Mouse (Mus musculus) cerebellum, adult 11 months (tissue): ENCODE results near the gene Lrp6.

Source experiments
- DNase-seq: peaks from one replicate; pipeline ENCODE4 v3.0.0; 2022

The Lrp6 gene

DNA sequence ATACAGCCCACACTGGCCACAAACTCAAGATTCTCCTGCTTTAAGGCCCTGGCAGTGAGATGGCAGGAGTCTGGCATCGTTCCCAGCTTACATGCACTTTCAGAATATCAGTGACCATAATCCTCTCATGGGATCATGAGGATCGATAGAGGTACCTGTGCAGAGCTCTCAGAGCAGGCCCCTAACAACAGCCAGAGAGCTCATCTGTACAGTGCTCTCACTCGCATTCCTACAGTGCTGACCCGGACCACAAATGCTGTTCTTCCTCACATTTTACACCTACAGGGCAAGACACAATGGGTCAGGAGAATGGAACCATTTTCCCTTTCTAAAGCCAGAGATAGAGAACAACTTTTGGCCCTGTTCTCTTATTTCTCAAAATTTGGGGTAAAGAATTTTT is 77.6 kb downstream of the Lrp6 start:
- DNase-seq: no peak

GRCm38 (mm10) chr6:134486318-134486717 is 80.4 kb downstream of the Lrp6 start:
- DNase-seq: no peak

DNA sequence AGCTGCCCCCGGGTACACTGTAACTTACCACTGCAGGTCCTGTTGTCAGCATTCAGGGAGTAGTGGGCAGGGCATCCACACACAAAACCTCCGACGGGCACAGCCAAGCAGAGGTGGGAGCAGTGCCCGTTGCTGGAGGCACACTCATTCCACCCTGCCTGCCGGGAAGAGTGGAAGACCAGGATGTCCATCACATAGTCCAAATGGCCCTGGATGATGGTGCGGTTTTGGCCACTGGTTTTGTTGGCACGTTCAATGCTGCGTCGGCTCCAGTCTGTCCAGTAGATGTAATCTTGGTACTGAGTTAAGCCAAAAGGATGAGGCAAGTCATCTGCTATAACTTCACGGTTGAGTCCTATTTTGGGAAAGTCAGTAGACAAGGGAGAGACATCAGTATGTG is 87.3 kb downstream of the Lrp6 start:
- DNase-seq: no peak

- no peak for DNase-seq
Observed at GRCm38 (mm10) chr6:134473143-134473561, 93.6 kb downstream of the Lrp6 start.

DNA sequence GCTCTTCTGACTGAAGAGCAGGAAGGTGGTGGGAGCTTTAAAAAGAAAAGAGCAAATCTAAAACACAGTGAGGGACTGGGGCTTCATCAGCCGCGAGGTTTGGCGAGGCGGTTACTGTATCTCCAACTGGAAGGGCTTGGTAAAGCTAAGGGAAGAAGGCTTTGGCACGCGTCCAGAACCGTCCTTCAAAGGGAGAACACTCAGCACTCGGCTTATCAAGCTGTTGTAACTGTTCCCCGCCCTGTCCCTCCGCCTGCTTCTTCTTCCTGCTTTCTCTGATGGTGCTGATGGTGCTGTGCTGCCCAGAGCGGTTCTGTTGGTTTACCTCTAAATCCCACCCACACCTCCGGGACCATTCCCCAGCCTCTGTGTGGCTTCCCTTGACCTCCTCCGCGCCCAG is 95.9 kb downstream of the Lrp6 start:
- DNase-seq: no peak

DNA sequence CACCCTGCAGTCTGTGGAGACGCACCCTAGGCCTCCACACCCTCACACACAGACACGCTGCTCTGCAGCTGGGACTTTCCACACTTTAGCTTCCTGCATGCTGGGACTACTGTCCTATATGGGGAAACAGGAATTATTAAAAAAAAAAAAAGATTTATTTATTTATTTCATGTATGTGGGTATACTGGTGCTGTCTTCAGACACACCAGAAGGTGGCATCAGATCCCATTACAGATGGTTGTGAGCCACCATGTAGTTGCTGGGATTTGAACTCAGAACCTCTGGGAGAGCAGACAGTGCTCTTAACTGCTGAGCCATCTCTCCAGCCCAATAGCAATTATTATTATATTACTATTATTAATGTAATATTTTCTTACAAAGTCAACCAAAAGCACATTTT is 97.5 kb downstream of the Lrp6 start:
- no peak for DNase-seq

GRCm38 (mm10) chr6:134466671-134467229 is 100.0 kb downstream of the Lrp6 start:
- DNase-seq: no peak

DNA sequence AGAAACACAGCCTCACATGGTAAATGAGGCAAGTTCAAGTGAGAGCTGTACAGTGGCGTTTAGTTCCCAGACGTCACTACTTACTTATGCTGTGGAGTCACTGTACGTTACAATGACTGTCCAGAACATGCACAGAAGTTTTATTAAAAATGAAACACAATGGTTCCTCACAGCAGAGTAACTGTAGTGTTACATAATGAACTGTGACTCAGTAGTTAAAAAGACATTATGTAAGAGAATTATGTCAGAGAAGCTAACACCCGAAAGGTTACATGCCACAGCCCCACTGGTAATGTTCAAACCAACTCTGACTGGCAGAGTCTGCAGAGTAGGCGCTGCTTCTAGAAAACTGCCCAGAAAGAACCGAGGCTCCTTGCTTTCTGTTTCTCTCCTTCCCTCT is 105.6 kb downstream of the Lrp6 start:
- no peak for DNase-seq

DNA sequence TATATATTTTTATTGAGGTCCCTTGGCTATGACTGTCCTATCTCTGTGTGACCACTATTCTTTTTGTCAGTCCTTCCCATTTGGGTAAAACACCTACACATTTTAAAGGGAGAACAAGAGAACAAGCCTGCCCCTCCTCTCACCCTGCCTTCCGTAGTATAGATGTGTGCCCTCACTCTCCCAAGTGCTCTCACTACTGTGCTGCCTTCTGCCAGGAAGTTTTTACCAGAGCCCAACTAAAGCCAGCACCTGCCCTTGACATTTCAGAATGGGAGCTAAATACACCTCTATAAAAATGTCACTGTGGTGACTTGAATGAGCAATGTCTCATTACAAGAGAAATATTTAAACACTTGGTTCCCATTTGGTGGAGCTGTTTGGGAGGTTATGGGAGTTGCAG is 108.4 kb downstream of the Lrp6 start:
- DNase-seq: no peak

DNA sequence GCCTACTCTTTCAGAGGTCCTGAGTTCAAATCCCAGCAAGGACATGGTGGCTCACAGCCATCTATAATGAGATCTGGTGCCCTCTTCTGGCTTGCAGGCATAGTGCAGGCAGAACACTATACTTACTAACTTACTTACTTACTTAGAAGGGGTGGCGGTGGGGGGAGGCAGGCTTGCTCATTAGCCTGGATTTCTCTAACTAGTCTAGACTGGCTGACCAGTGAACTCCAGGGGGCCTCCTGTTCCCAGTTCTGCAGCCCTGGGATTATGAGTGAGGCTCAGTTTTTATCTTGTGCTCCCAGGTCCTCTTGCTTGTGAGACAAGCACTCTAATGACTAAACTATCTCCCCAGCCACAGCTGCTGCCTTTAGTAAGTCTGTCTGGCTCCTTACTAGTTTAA is 112.7 kb downstream of the Lrp6 start:
- DNase-seq: no peak

DNA sequence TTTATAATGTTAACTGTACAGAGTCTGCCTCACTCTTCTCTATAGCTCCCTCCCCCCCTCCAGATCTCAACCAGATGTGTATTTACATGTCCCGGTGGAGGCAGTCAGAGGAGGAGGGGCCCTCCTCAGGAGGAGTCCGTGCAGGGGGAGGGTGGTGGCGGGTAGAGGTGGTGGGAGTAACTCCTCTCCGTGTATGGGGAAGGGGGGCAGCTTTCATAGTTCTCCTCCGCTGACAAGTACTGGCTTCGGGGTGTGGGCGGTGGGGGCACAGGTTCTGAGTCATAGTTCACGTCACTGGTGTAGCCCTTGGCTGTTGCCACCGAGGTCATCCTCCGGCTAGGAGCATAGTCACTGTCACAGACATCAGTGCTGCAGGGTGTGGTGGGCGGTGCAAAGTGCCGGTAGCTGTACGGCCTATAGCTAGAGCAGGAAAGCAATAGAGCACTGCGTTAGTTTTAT is 116.1 kb downstream of the Lrp6 start:
- DNase-seq: no peak

DNA sequence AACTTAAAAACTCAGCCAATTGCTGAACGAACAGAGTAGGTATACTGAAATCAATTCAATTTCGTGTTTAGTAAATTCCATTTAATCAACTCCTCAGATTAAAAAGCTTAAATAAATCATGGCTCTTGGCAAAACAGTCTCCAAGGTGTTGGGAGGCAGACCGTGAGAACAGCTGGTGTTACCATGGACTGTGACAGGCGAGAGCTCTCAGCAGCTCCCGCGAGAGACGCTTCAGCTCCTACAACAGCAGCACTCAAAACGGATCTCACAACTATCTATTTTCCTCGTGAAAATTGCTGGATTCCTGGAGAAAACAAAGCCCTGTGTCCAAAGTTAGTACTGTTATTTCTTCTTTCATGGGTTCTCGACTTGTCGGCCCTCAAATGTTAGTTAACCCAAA is 116.8 kb downstream of the Lrp6 start:
- no peak for DNase-seq

DNA sequence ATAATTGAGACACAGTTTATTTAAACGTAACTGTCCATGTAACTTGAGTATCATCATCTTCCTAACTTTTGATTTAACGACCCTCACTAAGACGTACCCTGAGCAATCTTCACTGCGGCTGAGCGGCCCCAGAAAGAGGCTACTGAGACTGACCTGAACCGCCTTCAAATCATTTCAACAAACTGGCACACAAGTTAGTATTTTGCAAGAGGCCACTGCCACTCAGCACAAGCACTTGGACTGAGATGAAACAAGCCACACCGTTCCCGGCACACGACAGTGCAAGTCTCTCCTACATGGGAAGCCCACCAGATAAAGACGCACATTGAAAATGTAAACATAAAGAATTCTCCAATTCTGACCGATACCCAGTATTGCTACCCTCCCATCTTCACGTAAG is 118.3 kb downstream of the Lrp6 start:
- DNase-seq: no peak

GRCm38 (mm10) chr6:134443925-134444324 is 122.8 kb downstream of the Lrp6 start:
- DNase-seq: no peak

DNA sequence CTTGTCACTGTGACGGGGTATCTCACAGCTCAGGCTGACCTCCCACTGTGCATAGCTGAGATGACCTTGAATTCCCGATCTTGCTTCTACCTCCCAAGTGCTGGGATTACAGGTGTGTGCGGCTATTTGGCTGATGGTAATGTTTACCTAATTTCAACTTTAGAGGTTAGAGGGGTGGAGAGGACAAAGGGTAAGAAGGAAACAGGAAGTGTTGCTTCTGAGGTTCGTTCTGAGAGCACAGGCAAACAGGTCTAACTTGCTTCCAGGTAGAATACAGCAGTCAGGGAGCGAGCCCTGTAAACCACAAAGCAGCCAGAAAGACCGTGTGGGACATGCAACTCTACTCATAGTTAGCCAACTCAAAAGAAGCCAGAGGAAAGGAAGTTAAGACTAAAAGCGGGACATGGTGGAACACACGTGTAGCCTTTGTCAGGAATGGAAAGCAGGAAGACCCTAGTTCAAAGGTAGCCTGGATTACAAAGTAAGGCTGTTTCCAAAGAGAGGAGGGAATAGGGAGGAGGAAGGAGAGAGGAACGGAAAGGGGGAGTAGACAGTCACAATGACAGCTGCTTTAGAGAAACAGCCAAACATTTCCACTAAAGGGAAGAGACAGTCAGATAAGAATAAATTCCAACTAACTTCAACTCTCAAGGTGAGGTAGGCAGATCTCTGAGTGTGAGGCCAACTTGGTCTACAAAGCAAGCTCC is 123.4 kb downstream of the Lrp6 start:
- DNase-seq: no peak

DNA sequence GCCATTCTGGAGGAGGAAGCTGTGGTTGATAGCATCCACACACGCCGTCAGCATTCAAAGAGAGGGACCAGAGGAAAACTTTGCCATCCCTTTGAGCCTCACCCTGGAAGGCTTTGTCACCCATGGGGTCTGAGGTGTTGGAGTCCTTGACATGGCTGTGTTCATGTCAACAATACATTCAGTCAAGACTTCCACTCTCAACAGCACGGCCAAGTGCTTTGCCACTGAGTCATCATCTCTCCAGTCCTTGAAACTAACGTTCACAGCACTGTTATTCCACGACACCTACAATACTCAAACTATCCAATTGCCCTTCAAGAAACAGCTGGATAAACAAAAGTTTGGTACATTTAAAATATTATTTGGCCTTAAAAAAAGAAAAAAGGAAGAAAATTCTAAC is 124.5 kb downstream of the Lrp6 start:
- DNase-seq: no peak

- no peak for DNase-seq
Observed at GRCm38 (mm10) chr6:134441716-134442115, 125.0 kb downstream of the Lrp6 start.

GRCm38 (mm10) chr6:134440023-134440422 is 126.7 kb downstream of the Lrp6 start:
- no peak for DNase-seq

DNA sequence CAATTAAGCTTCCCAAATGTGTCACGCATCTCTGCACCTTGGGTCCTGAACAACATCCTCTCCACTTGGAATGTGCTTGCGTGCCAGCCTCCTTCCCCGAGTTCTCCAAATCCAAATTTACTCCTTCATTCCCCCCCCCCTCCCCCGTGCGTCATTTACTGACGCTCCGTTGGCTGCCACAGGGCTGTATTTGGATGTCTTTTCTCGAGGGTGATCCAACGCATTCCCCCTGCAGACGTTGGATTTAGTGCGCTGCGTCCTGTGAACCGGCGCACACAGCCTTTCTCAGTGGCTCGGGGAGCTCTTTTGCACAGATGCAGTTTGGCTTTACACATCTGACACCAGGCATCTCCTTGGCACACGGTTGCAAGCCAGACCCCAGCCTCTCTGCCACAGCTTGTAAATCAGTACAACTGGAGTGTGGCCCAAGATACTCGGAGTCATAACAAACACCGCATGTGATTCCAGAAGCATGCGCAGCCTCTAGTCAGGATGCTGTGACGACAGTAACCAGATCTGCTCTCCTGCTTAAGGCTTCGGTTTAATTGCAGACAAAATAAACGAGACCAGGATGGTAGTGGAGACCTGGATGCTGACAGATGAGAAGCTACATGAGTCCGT is 127.3 kb downstream of the Lrp6 start:
- peak; percentile 6 for DNase-seq

GRCm38 (mm10) chr6:134436955-134437354 is 129.8 kb downstream of the Lrp6 start:
- no peak for DNase-seq

DNA sequence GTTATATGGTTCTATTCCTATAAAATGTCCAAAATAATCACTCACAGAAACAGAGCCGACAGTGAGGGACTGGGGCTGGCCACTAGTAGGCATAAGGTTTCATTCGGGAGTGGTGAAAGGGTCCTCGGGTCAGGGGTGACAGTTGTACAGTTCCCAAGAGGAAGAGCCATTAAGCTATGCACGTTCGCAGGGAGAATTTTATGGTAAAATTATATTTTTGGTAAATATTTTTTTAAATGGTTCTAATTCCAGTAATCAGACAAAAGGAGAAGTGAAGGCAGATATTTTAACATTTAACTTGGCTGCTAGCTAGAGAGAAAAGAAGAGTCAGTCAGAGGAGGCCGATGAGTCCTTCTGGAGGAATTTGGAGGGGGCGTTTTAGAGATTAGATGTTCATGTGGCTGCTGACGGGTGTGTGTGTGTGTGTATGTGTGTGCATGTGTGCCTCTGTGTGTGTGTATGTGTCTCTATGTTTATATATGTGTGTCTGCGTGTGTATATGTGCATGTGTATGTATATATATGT is 131.8 kb downstream of the Lrp6 start:
- no peak for DNase-seq

- DNase-seq: no peak
Observed at GRCm38 (mm10) chr6:134434044-134434443, 132.7 kb downstream of the Lrp6 start.

GRCm38 (mm10) chr6:134433281-134433680 is 133.5 kb downstream of the Lrp6 start:
- DNase-seq: no peak

- no peak for DNase-seq
Observed at GRCm38 (mm10) chr6:134431583-134431982, 135.2 kb downstream of the Lrp6 start.
